8 mouse cellular contexts compared by ENCODE assay signal in the genomic region with DNA sequence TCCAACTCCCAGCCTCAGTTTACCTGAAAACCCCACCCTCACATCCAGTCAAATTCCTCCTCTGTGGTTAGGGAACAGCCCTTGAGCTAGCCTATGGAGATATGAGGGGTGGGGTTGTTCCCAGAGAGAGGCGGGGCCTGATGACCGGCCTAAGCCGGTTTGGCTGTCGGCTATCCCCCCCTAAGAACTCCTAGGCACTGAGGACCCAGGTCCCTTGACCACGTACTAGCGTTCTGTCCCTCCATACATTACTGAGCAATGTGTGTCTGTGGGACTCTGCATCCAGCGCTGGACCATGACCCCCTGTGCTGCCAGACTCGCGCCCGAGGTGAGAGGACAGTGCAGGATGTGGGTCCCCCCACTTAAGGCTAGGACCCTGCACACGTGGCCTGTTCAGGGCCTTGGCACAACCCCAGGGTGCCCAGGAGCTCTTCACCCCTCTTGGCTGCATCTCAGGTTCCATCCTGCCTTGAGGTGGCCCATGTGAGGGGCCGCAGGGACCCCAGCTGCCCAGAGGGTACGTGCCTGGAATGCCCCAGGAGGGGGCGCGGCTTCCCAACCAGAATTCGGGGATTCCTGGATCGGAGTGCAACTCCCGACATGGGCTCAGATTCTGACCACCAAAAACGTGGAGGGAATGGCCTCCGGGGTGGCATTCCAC. TPM values are rescaled to one million over a fixed set of nuclear protein-coding genes. Genes with fewer than 3 reads are reported as not detected.
DNase-seq lines count a peak whose midpoint lies in the region; ATAC-seq and TF ChIP-seq lines count a peak whose summit lies in the region.

No protein-coding gene starts in this region.

- H3K4me2 ChIP-seq in heart, postnatal 0 days (ENCODE audit: low read depth, low read length) = peak overlapping the region; percentile 18; the same call in 1 of the 2 replicates
- peak overlapping the region; percentile 77 for H3K4me2 ChIP-seq in liver, embryonic 15.5 days

- TF ChIP-seq POLR2A in bone marrow macrophage, adult 2 months (IDR thresholded peaks at IDR 0.05; ENCODE audit: borderline replicate concordance, low read depth, low read length) = no peak

- no peak; the same call in 1 of the 2 replicates for TF ChIP-seq CTCF in bone marrow macrophage, adult 2 months (IDR thresholded peaks at IDR 0.05; ENCODE audit: low read depth, low read length)
- no peak for TF ChIP-seq CTCF in heart, postnatal 0 days (IDR thresholded peaks at IDR 0.05; ENCODE audit: low read depth)
- no peak; the same call in 1 of the 2 replicates for TF ChIP-seq CTCF in left cerebral cortex, adult 2 months (IDR thresholded peaks at IDR 0.05)

- H3K27me3 ChIP-seq in erythroblast, embryonic 14.5 days (ENCODE audit: control insufficient read depth) = peaks cover 7% of the 10 kb centered on the region; the same call in 1 of the 2 replicates
- H3K27me3 ChIP-seq in heart, postnatal 0 days (ENCODE audit: control insufficient read depth, insufficient read depth, low read length) = peaks cover 6% of the 10 kb centered on the region
- H3K27me3 ChIP-seq in liver, embryonic 15.5 days = 0 out of 2 replicates have a peak, but pooled peaks cover 3% of the 10 kb centered on the region

- H3K4me1 ChIP-seq in erythroblast, embryonic 14.5 days (ENCODE audit: control insufficient read depth) = peaks cover 70% of the 10 kb centered on the region
- H3K4me1 ChIP-seq in bone marrow macrophage, adult 2 months (ENCODE audit: control insufficient read depth, insufficient read depth, low read length) = peaks cover 30% of the 10 kb centered on the region
- no peaks in the 10 kb centered on the region for H3K4me1 ChIP-seq in heart, postnatal 0 days (ENCODE audit: control insufficient read depth, insufficient read depth)
- H3K4me1 ChIP-seq in liver, embryonic 15.5 days (replicated peaks) = peaks cover 69% of the 10 kb centered on the region

- peaks cover 59% of the 10 kb centered on the region for H3K36me3 ChIP-seq in erythroblast, embryonic 14.5 days (ENCODE audit: control insufficient read depth)
- H3K36me3 ChIP-seq in heart, postnatal 0 days (replicated peaks; ENCODE audit: control insufficient read depth, insufficient read depth, low read length) = no peaks in the 10 kb centered on the region
- H3K36me3 ChIP-seq in liver, embryonic 15.5 days (replicated peaks) = peaks cover 37% of the 10 kb centered on the region

- H3K27ac ChIP-seq in bone marrow macrophage, adult 2 months (ENCODE audit: insufficient read depth, low read depth, low read length) = peak overlapping the region; percentile 72
- H3K27ac ChIP-seq in heart, postnatal 0 days (ENCODE audit: low read depth) = peak overlapping the region; percentile 44; the same call in 1 of the 2 replicates
- H3K27ac ChIP-seq in liver, embryonic 15.5 days (replicated peaks) = peak overlapping the region; percentile 81
- no peak overlapping the region for H3K27ac ChIP-seq in left cerebral cortex, adult 2 months

- intact Hi-C loops in left cerebral cortex, adult 2 months (cut with DNase I) = no loop called here

- H3K9ac ChIP-seq in heart, postnatal 0 days (replicated peaks; ENCODE audit: low read depth, low read length) = no peak overlapping the region
- 0 out of 2 replicates have a peak overlapping the region, but pooled peaks have one; percentile 15 for H3K9ac ChIP-seq in liver, embryonic 15.5 days

- WGBS in heart, postnatal 0 days = 22% methylated on average over 20 of the region's 20 CpGs
- 58% methylated on average over 20 of the region's 20 CpGs for WGBS in liver, embryonic 15.5 days (ENCODE audit: insufficient replicate concordance)

- peak overlapping the region; percentile 38 for H3K4me3 ChIP-seq in erythroblast, embryonic 14.5 days (replicated peaks)
- peak overlapping the region; percentile 40; the same call in 1 of the 2 replicates for H3K4me3 ChIP-seq in bone marrow macrophage, adult 2 months (ENCODE audit: insufficient read depth, low read length)
- 0 out of 2 replicates have a peak overlapping the region, but pooled peaks have one; percentile 11 for H3K4me3 ChIP-seq in heart, postnatal 0 days (ENCODE audit: low read depth, low read length)
- peak overlapping the region; percentile 42 for H3K4me3 ChIP-seq in liver, embryonic 15.5 days (replicated peaks)
- no peak overlapping the region for H3K4me3 ChIP-seq in left cerebral cortex, adult 2 months

- TF ChIP-seq EP300 in heart, postnatal 0 days (IDR thresholded peaks at IDR 0.05; ENCODE audit: low read depth) = no peak

- no peak for ATAC-seq in erythroblast, adult 5-6 weeks (replicated peaks; ENCODE audit: low FRiP score, poor library complexity, severe bottlenecking)
- ATAC-seq in heart, postnatal 0 days (ENCODE audit: insufficient read depth, low read depth) = peak; percentile 47
- ATAC-seq in liver, embryonic 15.5 days (ENCODE audit: insufficient read depth) = 0 out of 2 replicates have a peak, but pooled peaks have one; percentile 23

- H3K9me3 ChIP-seq in erythroblast, embryonic 14.5 days (ENCODE audit: control insufficient read depth, low read length) = no peaks in the 10 kb centered on the region
- no peaks in the 10 kb centered on the region for H3K9me3 ChIP-seq in heart, postnatal 0 days (replicated peaks; ENCODE audit: control insufficient read depth, low read length)
- H3K9me3 ChIP-seq in liver, embryonic 15.5 days (replicated peaks) = no peaks in the 10 kb centered on the region

- no peak for DNase-seq in heart, postnatal 0 days (ENCODE audit: low spot score)
- no peak for DNase-seq in left cerebral cortex, adult 11 months (ENCODE audit: low spot score)
- DNase-seq in left cerebral cortex, adult 2 months (ENCODE audit: extremely low spot score in 1 of 2, low spot score in 2 of 2) = no peak
- no peak for DNase-seq in thymus, adult 18-20 months

RNA-seq across cellular contexts. Expression of a gene that starts 3.1 kb away (rescaled TPM):
- polyA plus RNA-seq in erythroblast, embryonic 14.5 days (2012) = 1.5 and 1.7 TPM in 2 replicates
- total RNA-seq in erythroblast, adult 5-6 weeks (2015; ENCODE audit: low replicate concordance) = 23.1 and 31.6 TPM in 2 replicates
- total RNA-seq in erythroblast, adult 5-6 weeks (2017; ENCODE audit: low replicate concordance) = 28.6 and 35.8 TPM in 2 replicates
- 218 TPM in 2 replicates for polyA plus RNA-seq in bone marrow macrophage, adult 2 months (2012; ENCODE audit: insufficient read depth, insufficient read length, missing spikeins)
- total RNA-seq in heart, postnatal 0 days (2014; rRNA removed; ENCODE audit: low replicate concordance) = 3.9 and 11.0 TPM in 2 replicates
- 1.9 TPM in 2 replicates for polyA plus RNA-seq in heart, postnatal 0 days (2015; fragmentation: Nextera tagmentation; extraction: Ambion mirVana)
- polyA plus RNA-seq in liver, embryonic 15.5 days (2015; fragmentation: Nextera tagmentation; extraction: Ambion mirVana) = 15.7 and 18.2 TPM in 2 replicates
- total RNA-seq in left cerebral cortex, adult 2 months (2021) = 1 to 10 TPM; 3.5 TPM

RNA-seq across cellular contexts. Expression of a gene that starts 20.0 kb away (rescaled TPM):
- polyA plus RNA-seq in erythroblast, embryonic 14.5 days (2012) = 11.9 and 17.1 TPM in 2 replicates
- total RNA-seq in erythroblast, adult 5-6 weeks (2015; ENCODE audit: low replicate concordance) = 23.6 and 33.4 TPM in 2 replicates
- total RNA-seq in erythroblast, adult 5-6 weeks (2017; ENCODE audit: low replicate concordance) = 4.5 and 9.9 TPM in 2 replicates
- 53.0 and 55.5 TPM in 2 replicates for polyA plus RNA-seq in bone marrow macrophage, adult 2 months (2012; ENCODE audit: insufficient read depth, insufficient read length, missing spikeins)
- 70.6 and 106 TPM in 2 replicates for total RNA-seq in heart, postnatal 0 days (2014; rRNA removed; ENCODE audit: low replicate concordance)
- polyA plus RNA-seq in heart, postnatal 0 days (2015; fragmentation: Nextera tagmentation; extraction: Ambion mirVana) = 120 and 123 TPM in 2 replicates
- 81.3 and 84.4 TPM in 2 replicates for polyA plus RNA-seq in liver, embryonic 15.5 days (2015; fragmentation: Nextera tagmentation; extraction: Ambion mirVana)
- 10 to 100 TPM; 73.0 to 76.0 TPM for total RNA-seq in left cerebral cortex, adult 2 months (2021)

RNA-seq across cellular contexts. Expression of a gene that starts 23.3 kb away (rescaled TPM):
- polyA plus RNA-seq in erythroblast, embryonic 14.5 days (2012) = 7.6 and 7.9 TPM in 2 replicates
- total RNA-seq in erythroblast, adult 5-6 weeks (2015; ENCODE audit: low replicate concordance) = 14.4 and 18.2 TPM in 2 replicates
- 19.4 and 27.7 TPM in 2 replicates for total RNA-seq in erythroblast, adult 5-6 weeks (2017; ENCODE audit: low replicate concordance)
- 24.6 and 27.5 TPM in 2 replicates for polyA plus RNA-seq in bone marrow macrophage, adult 2 months (2012; ENCODE audit: insufficient read depth, insufficient read length, missing spikeins)
- 10.4 and 11.4 TPM in 2 replicates for total RNA-seq in heart, postnatal 0 days (2014; rRNA removed; ENCODE audit: low replicate concordance)
- 1.9 TPM in 2 replicates for polyA plus RNA-seq in heart, postnatal 0 days (2015; fragmentation: Nextera tagmentation; extraction: Ambion mirVana)
- polyA plus RNA-seq in liver, embryonic 15.5 days (2015; fragmentation: Nextera tagmentation; extraction: Ambion mirVana) = 7.5 and 9.0 TPM in 2 replicates
- total RNA-seq in left cerebral cortex, adult 2 months (2021) = 10 to 100 TPM; 13.5 to 13.8 TPM

RNA-seq across cellular contexts. Expression of a gene that starts 27.4 kb away (rescaled TPM):
- 551 and 700 TPM in 2 replicates for polyA plus RNA-seq in erythroblast, embryonic 14.5 days (2012)
- total RNA-seq in erythroblast, adult 5-6 weeks (2015; ENCODE audit: low replicate concordance) = 108 and 169 TPM in 2 replicates
- 96.3 and 123 TPM in 2 replicates for total RNA-seq in erythroblast, adult 5-6 weeks (2017; ENCODE audit: low replicate concordance)
- polyA plus RNA-seq in bone marrow macrophage, adult 2 months (2012; ENCODE audit: insufficient read depth, insufficient read length, missing spikeins) = 311 and 322 TPM in 2 replicates
- total RNA-seq in heart, postnatal 0 days (2014; rRNA removed; ENCODE audit: low replicate concordance) = 490 and 500 TPM in 2 replicates
- 874 and 900 TPM in 2 replicates for polyA plus RNA-seq in heart, postnatal 0 days (2015; fragmentation: Nextera tagmentation; extraction: Ambion mirVana)
- 603 and 658 TPM in 2 replicates for polyA plus RNA-seq in liver, embryonic 15.5 days (2015; fragmentation: Nextera tagmentation; extraction: Ambion mirVana)
- total RNA-seq in left cerebral cortex, adult 2 months (2021) = 100 to 1,000 TPM; 494 to 526 TPM

RNA-seq across cellular contexts. Expression of a gene that starts 31.2 kb away (rescaled TPM):
- polyA plus RNA-seq in erythroblast, embryonic 14.5 days (2012) = 0.59 and 0.74 TPM in 2 replicates
- total RNA-seq in erythroblast, adult 5-6 weeks (2015; ENCODE audit: low replicate concordance) = 33.8 and 46.6 TPM in 2 replicates
- 30.0 and 73.0 TPM in 2 replicates for total RNA-seq in erythroblast, adult 5-6 weeks (2017; ENCODE audit: low replicate concordance)
- polyA plus RNA-seq in bone marrow macrophage, adult 2 months (2012; ENCODE audit: insufficient read depth, insufficient read length, missing spikeins) = 37.5 and 41.5 TPM in 2 replicates
- total RNA-seq in heart, postnatal 0 days (2014; rRNA removed; ENCODE audit: low replicate concordance) = 142 and 158 TPM in 2 replicates
- 126 and 149 TPM in 2 replicates for polyA plus RNA-seq in heart, postnatal 0 days (2015; fragmentation: Nextera tagmentation; extraction: Ambion mirVana)
- 44.5 and 45.5 TPM in 2 replicates for polyA plus RNA-seq in liver, embryonic 15.5 days (2015; fragmentation: Nextera tagmentation; extraction: Ambion mirVana)
- total RNA-seq in left cerebral cortex, adult 2 months (2021) = 1 to 10 TPM; 5.6 to 8.0 TPM

Comparison
In these comparisons a context has a peak if more than half of its experiments do, and no peak if none do; other contexts are left out.
1. RNA of a gene that starts 3.1 kb away (polyA plus RNA-seq): 218 TPM in bone marrow macrophage, adult 2 months; 15.7 to 18.2 TPM in liver, embryonic 15.5 days, 1.9 TPM in heart, postnatal 0 days and 1.5 to 1.7 TPM in erythroblast, embryonic 14.5 days; every median in the first group is over 10 times any median in the second.